Comparison of ENCODE assay signal across 21 mouse cellular contexts in genomic region chr14:61986203-61986602, GRCm38 (mm10).
"Had no signal": no experiment of that assay in that cellular context is flagged by ENCODE, and none has a peak within 500 bp of the region (broad histone marks: within the 10 kb centered on the region; RNA-seq: fewer than 3 reads in every experiment).

No protein-coding gene starts in this region.

- H3K9me3 ChIP-seq: kidney, embryonic 15.5 days; liver, embryonic 13.5 days; stomach, embryonic 15.5 days had no signal

- H3K27me3 ChIP-seq: kidney, embryonic 15.5 days; limb, embryonic 12.5 days; liver, embryonic 13.5 days; neural tube, embryonic 13.5 days; stomach, embryonic 15.5 days had no signal

- H3K4me3 ChIP-seq: kidney, embryonic 15.5 days; left cerebral cortex, adult 2 months; limb, embryonic 12.5 days; liver, embryonic 13.5 days; myocyte; neural tube, embryonic 13.5 days; stomach, embryonic 15.5 days had no signal

- H3K4me1 ChIP-seq: kidney, embryonic 15.5 days; liver, embryonic 13.5 days; neural tube, embryonic 13.5 days; stomach, embryonic 15.5 days had no signal

- H3K9ac ChIP-seq: kidney, embryonic 15.5 days; limb, embryonic 12.5 days; liver, embryonic 13.5 days; neural tube, embryonic 13.5 days; stomach, embryonic 15.5 days had no signal

- H3K36me3 ChIP-seq: kidney, embryonic 15.5 days; limb, embryonic 12.5 days; liver, embryonic 13.5 days; neural tube, embryonic 13.5 days; stomach, embryonic 15.5 days had no signal

- DNase-seq: kidney, adult 8-10 months; kidney, postnatal 10 days; kidney, postnatal 36 days; layer of hippocampus, postnatal 36 days; liver, embryonic 13.5 days; lung, adult 2 months; lung, postnatal 14 days; lung, postnatal 4 days; midbrain, embryonic 14.5 days; retina, postnatal 1 day; right cerebral cortex, postnatal 25 days; spleen, adult 18-20 months; thymus, adult 18-20 months; thymus, postnatal 36 days had no signal

- H3K27ac ChIP-seq: kidney, embryonic 15.5 days; left cerebral cortex, adult 2 months; liver, embryonic 13.5 days; neural tube, embryonic 13.5 days; stomach, embryonic 15.5 days had no signal

- H3K4me2 ChIP-seq: kidney, embryonic 15.5 days; limb, embryonic 12.5 days; liver, embryonic 13.5 days; midbrain, embryonic 11.5 days; neural tube, embryonic 13.5 days; stomach, embryonic 15.5 days had no signal
